Mouse (Mus musculus) embryo, embryonic 11.5 days (tissue): Measurements from ENCODE around the gene Trappc4.

ENCODE experiments used
- DNase-seq: peaks from one replicate; pipeline ENCODE4 v3.0.0-alpha.2; 2012; ENCODE audit warnings: low read depth, low spot score

Gene Trappc4

DNA sequence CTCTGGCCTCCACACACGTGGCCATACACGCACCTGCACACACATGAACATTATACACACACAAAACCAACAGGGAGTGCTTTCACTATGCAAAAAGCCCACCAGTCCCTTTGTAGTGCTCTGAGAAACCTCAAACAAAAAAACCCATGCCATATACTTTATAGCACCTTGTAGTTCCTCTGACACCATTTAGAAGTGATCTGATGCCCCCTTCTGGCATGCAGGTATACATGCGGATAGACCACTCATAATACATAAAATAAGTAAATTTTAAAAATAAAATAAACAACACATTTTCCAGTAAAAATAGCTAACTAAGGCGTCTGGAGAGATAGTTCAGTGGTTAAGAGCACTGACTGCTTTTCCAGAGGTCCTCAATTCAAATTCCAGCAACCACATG lies 50.2 kb downstream of the Trappc4 start:
- DNase-seq, result no peak
